Mouse (Mus musculus) thymus, postnatal 25 days (tissue): ENCODE measurements around the gene Olig1.

Experiments used
- DNase-seq: peaks from one replicate; pipeline ENCODE4 v3.0.0; 2022

Olig1 gene

DNA sequence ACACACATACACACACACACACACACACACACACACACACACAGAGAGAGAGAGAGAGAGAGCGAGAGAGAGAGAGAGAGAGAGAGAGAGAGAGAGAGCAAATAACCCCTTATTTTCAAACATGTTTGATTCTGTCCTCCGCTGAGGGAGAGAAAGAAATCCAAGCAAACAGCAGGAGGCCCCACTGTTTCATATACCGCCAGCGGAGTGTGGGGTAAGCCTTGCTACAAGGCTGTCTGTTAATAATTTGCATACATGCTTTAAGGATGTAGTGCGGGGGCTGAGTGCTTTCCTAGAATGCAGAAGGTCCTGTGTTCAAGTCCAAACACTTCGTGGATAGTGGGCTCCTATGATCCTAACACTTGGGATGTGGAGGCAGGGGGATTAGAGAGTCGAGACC, 43.3 kb downstream of the Olig1 start:
- no peak for DNase-seq

DNA sequence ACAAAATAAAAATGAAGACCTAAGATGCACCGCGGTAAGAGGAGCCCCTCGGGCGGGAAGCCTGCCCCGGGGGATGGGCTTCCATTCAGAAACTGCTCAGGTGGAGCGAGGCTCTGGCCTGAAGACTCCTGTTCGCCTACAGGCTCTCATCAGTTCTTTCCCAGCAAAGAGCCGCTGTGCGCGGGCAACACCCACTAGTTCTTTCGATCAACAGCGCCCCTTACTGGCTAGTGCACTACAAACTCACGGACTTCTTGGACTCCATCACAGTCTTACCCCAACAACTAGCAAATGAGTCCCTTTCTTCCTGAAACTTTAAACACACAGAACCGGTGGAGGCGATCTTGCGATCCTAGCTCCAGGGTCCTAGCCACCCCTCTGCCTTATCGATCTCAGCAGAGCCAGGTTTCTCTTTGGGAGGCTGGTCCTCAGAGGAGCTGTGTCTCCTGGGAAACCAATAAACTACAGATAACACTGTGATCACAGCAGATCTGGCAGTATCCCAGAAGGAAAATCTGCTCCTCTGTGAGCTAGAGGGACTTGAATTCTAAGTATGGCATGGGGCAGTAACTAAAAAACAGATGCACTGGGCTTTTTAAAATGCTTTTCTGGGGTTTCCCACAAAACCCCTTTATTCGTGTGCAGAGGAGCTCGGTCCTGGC, 44.7 kb downstream of the Olig1 start:
- peak; percentile 59 for DNase-seq

DNA sequence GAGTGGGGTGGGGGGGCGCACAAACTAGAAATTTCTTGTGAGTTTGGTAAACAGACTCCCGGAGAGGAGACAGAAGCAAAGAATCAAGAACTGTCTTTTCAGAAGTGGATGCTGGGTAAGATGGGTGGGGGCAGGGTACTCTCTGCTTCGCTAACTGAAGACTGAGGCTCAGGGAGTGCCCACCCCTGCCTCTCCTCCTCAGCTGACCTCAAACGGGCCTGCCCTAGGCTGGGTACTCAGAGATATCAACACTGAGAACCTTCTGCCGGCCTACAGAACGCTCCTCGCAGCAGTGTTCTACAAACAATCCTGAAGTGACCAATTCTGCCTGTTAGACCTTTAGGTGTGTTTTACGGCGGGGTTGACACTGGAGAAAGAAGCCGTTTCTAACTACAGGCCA, 50.6 kb downstream of the Olig1 start:
- DNase-seq: no peak

DNA sequence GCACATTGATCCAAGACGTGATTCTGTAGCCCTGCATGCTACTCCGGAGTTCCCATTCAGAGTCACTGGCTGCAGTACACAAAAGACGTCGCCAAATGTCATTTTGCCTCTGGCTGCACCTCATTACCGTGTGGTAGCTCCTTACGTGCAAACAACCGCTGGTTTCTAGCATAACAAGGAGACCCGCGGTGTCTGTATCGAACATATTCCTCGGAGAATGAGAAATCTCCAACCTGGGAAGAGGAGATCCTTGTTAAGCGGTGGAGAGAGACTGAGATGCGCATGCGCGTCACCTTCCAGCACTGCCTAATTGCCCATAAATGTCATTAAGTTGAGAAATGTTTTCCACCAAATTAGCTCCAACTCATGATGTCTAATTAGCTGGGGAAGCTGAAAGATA, 51.0 kb downstream of the Olig1 start:
- no peak for DNase-seq
